8 mouse cellular contexts compared by ENCODE assay signal in genomic region chr1:84284293-84285068, GRCm38 (mm10).
A peak's percentile ranks its signal among the peaks of the same experiment; 100 is the strongest.
DNase-seq lines count a peak whose midpoint lies in the region; ATAC-seq lines count a peak whose summit lies in the region.

No protein-coding gene starts in this region.

- ATAC-seq in embryonic facial prominence, embryonic 14.5 days (ENCODE audit: low read depth), result peak; percentile 93
- peak; percentile 76 for ATAC-seq in heart, embryonic 11.5 days (replicated peaks; ENCODE audit: insufficient number of reproducible peaks, low FRiP score, low TSS enrichment)
- peak; percentile 88 for ATAC-seq in kidney, embryonic 16.5 days (ENCODE audit: low FRiP score, low TSS enrichment)
- peak; percentile 69 for ATAC-seq in liver, embryonic 13.5 days (ENCODE audit: low read depth)

- H3K27me3 ChIP-seq in embryonic facial prominence, embryonic 14.5 days (replicated peaks; ENCODE audit: control insufficient read depth, insufficient read depth, low read length), result peaks cover 3% of the 10 kb centered on the region; the same call in 1 of the 2 replicates
- peaks cover 7% of the 10 kb centered on the region; the same call in 1 of the 2 replicates for H3K27me3 ChIP-seq in heart, embryonic 11.5 days (ENCODE audit: control insufficient read depth, insufficient read depth, low read length)
- H3K27me3 ChIP-seq in kidney, embryonic 16.5 days (ENCODE audit: insufficient read depth, low read length), result peaks cover 9% of the 10 kb centered on the region
- H3K27me3 ChIP-seq in liver, embryonic 13.5 days, result peaks cover 13% of the 10 kb centered on the region; the same call in 1 of the 2 replicates

- peak; percentile 60 to 73 for DNase-seq in left cerebral cortex, adult 18-20 months (ENCODE audit: low spot score in 2 of 2)
- no peak for DNase-seq in left cerebral cortex, adult 11 months (ENCODE audit: low spot score)
- DNase-seq in embryonic facial prominence, embryonic 14.5 days (ENCODE audit: low spot score), result peak; percentile 71
- no peak for DNase-seq in liver, embryonic 13.5 days
- peak; percentile 9 for DNase-seq in naive thymus-derived CD4-positive, alpha-beta T cell, adult 2 months (ENCODE audit: low read depth)
- peak; percentile 17 for DNase-seq in testis, postnatal 14 days (ENCODE audit: low spot score)

- WGBS in embryonic facial prominence, embryonic 14.5 days, result 4% methylated on average over 30 of the region's 53 CpGs
- 4% methylated on average over 39 of the region's 53 CpGs for WGBS in heart, embryonic 11.5 days (ENCODE audit: insufficient replicate concordance)
- 3% methylated on average over 47 of the region's 53 CpGs for WGBS in kidney, embryonic 16.5 days
- 3% methylated on average over 46 of the region's 53 CpGs for WGBS in liver, embryonic 13.5 days (ENCODE audit: insufficient replicate concordance)

- no peaks in the 10 kb centered on the region for H3K9me3 ChIP-seq in embryonic facial prominence, embryonic 14.5 days (ENCODE audit: control insufficient read depth, low read length)
- no peaks in the 10 kb centered on the region for H3K9me3 ChIP-seq in heart, embryonic 11.5 days (replicated peaks; ENCODE audit: control insufficient read depth, low read length)
- H3K9me3 ChIP-seq in kidney, embryonic 16.5 days (ENCODE audit: low read length), result no peaks in the 10 kb centered on the region
- no peaks in the 10 kb centered on the region for H3K9me3 ChIP-seq in liver, embryonic 13.5 days (replicated peaks)

- peak overlapping the region; percentile 75 for H3K4me2 ChIP-seq in embryonic facial prominence, embryonic 14.5 days (ENCODE audit: low read depth, low read length)
- H3K4me2 ChIP-seq in heart, embryonic 11.5 days, result peak overlapping the region; percentile 90
- peak overlapping the region; percentile 94 for H3K4me2 ChIP-seq in kidney, embryonic 16.5 days (replicated peaks; ENCODE audit: low read depth, low read length)
- peak overlapping the region; percentile 52 for H3K4me2 ChIP-seq in liver, embryonic 13.5 days

- H3K27ac ChIP-seq in embryonic facial prominence, embryonic 14.5 days (replicated peaks; ENCODE audit: low read depth, low read length), result 0 out of 2 replicates have a peak overlapping the region, but pooled peaks have one; percentile 36
- H3K27ac ChIP-seq in heart, embryonic 11.5 days (ENCODE audit: low read depth, low read length), result no peak overlapping the region
- H3K27ac ChIP-seq in kidney, embryonic 16.5 days (ENCODE audit: low read length), result 0 out of 2 replicates have a peak overlapping the region, but pooled peaks have one; percentile 24
- H3K27ac ChIP-seq in liver, embryonic 13.5 days, result no peak overlapping the region

- peak overlapping the region; percentile 67 for H3K4me3 ChIP-seq in embryonic facial prominence, embryonic 14.5 days (ENCODE audit: low read depth, low read length)
- peak overlapping the region; percentile 58 for H3K4me3 ChIP-seq in heart, embryonic 11.5 days (ENCODE audit: low read depth, low read length)
- H3K4me3 ChIP-seq in kidney, embryonic 16.5 days (ENCODE audit: low read length), result peak overlapping the region; percentile 72
- H3K4me3 ChIP-seq in liver, embryonic 13.5 days (replicated peaks), result peak overlapping the region; percentile 57

- H3K4me1 ChIP-seq in embryonic facial prominence, embryonic 14.5 days (ENCODE audit: control insufficient read depth, insufficient read depth, low read length), result no peaks in the 10 kb centered on the region
- no peaks in the 10 kb centered on the region for H3K4me1 ChIP-seq in heart, embryonic 11.5 days (ENCODE audit: control insufficient read depth, insufficient read depth, low read length)
- 0 out of 2 replicates have a peak, but pooled peaks cover 2% of the 10 kb centered on the region for H3K4me1 ChIP-seq in kidney, embryonic 16.5 days (ENCODE audit: insufficient read depth, low read length)
- no peaks in the 10 kb centered on the region for H3K4me1 ChIP-seq in liver, embryonic 13.5 days (replicated peaks)

- H3K9ac ChIP-seq in embryonic facial prominence, embryonic 14.5 days (ENCODE audit: low read depth, low read length), result peak overlapping the region; percentile 71
- peak overlapping the region; percentile 66 for H3K9ac ChIP-seq in heart, embryonic 11.5 days (ENCODE audit: low read depth, low read length)
- peak overlapping the region; percentile 73 for H3K9ac ChIP-seq in kidney, embryonic 16.5 days (replicated peaks; ENCODE audit: low read length)
- peak overlapping the region; percentile 56 for H3K9ac ChIP-seq in liver, embryonic 13.5 days

- no peaks in the 10 kb centered on the region for H3K36me3 ChIP-seq in embryonic facial prominence, embryonic 14.5 days (ENCODE audit: control insufficient read depth, insufficient read depth, low read length)
- no peaks in the 10 kb centered on the region for H3K36me3 ChIP-seq in heart, embryonic 11.5 days (ENCODE audit: control insufficient read depth, insufficient read depth, low read length)
- H3K36me3 ChIP-seq in kidney, embryonic 16.5 days (ENCODE audit: insufficient read depth, low read length), result no peaks in the 10 kb centered on the region
- H3K36me3 ChIP-seq in liver, embryonic 13.5 days, result no peaks in the 10 kb centered on the region

Comparison
In these comparisons a context has a peak if more than half of its experiments do, and no peak if none do; other contexts are left out.
1. DNase-seq: peak in left cerebral cortex, adult 18-20 months (2 of 2), embryonic facial prominence, embryonic 14.5 days (single experiment), naive thymus-derived CD4-positive, alpha-beta T cell, adult 2 months (single experiment) and testis, postnatal 14 days (single experiment); none in left cerebral cortex, adult 11 months (single experiment) and liver, embryonic 13.5 days (single experiment).
2. H3K27ac ChIP-seq: peak in embryonic facial prominence, embryonic 14.5 days (single experiment) and kidney, embryonic 16.5 days (single experiment); none in heart, embryonic 11.5 days (single experiment) and liver, embryonic 13.5 days (single experiment).
3. Peak in every context shown above with its lines, with median percentiles within 50 percentile points of each other: ATAC-seq, H3K4me2 ChIP-seq, H3K4me3 ChIP-seq and H3K9ac ChIP-seq.